ENCODE assay signal across 8 mouse cellular contexts in genomic region chr3:65319248-65320008, GRCm38 (mm10).
DNase-seq lines count a peak whose midpoint lies in the region; ATAC-seq and TF ChIP-seq lines count a peak whose summit lies in the region.

No protein-coding gene starts in this region.

- no peak overlapping the region for H3K27ac ChIP-seq in lung, embryonic 14.5 days (ENCODE audit: low read depth)
- no peak overlapping the region for H3K27ac ChIP-seq in neural tube, embryonic 15.5 days (replicated peaks)

- peak; percentile 51 for TF ChIP-seq CTCF in lung, embryonic 14.5 days (IDR thresholded peaks at IDR 0.05; ENCODE audit: low read depth)

- no peak for ATAC-seq in lung, embryonic 14.5 days (ENCODE audit: insufficient read depth)
- no peak for ATAC-seq in neural tube, embryonic 15.5 days (ENCODE audit: low FRiP score)

- H3K27me3 ChIP-seq in lung, embryonic 14.5 days (ENCODE audit: insufficient read depth, low read length): no peaks in the 10 kb centered on the region
- H3K27me3 ChIP-seq in neural tube, embryonic 15.5 days (replicated peaks): no peaks in the 10 kb centered on the region

- DNase-seq in cerebellum, adult 18-20 months: peak; percentile 33 to 36
- no peak for DNase-seq in cerebellum, adult 11 months
- peak; percentile 40 to 47 for DNase-seq in left cerebral cortex, adult 18-20 months (ENCODE audit: low spot score in 2 of 2)
- no peak for DNase-seq in left cerebral cortex, adult 8-10 months (ENCODE audit: low spot score in 2 of 2)
- peak; percentile 1 for DNase-seq in MEL-GATA-1-ER (ENCODE audit: extremely low read depth, low read depth)
- DNase-seq in lung, embryonic 14.5 days: peak; percentile 48
- DNase-seq in testis, postnatal 10 days (ENCODE audit: low spot score): no peak

- H3K9me3 ChIP-seq in lung, embryonic 14.5 days (ENCODE audit: low read depth, low read length): no peaks in the 10 kb centered on the region
- H3K9me3 ChIP-seq in neural tube, embryonic 15.5 days (replicated peaks): no peaks in the 10 kb centered on the region

- H3K4me2 ChIP-seq in lung, embryonic 14.5 days: no peak overlapping the region
- H3K4me2 ChIP-seq in neural tube, embryonic 15.5 days: no peak overlapping the region

- H3K4me3 ChIP-seq in lung, embryonic 14.5 days (ENCODE audit: low read depth, low read length): no peak overlapping the region
- no peak overlapping the region for H3K4me3 ChIP-seq in neural tube, embryonic 15.5 days (replicated peaks)

- no peaks in the 10 kb centered on the region; the same call in 1 of the 2 replicates for H3K4me1 ChIP-seq in lung, embryonic 14.5 days (ENCODE audit: insufficient read depth)
- no peaks in the 10 kb centered on the region for H3K4me1 ChIP-seq in neural tube, embryonic 15.5 days

- H3K9ac ChIP-seq in lung, embryonic 14.5 days: no peak overlapping the region
- H3K9ac ChIP-seq in neural tube, embryonic 15.5 days (replicated peaks): no peak overlapping the region

- WGBS in lung, embryonic 14.5 days: 70% methylated on average over 7 of the region's 7 CpGs
- WGBS in neural tube, embryonic 15.5 days: 72% methylated on average over 7 of the region's 7 CpGs

- H3K36me3 ChIP-seq in lung, embryonic 14.5 days (ENCODE audit: insufficient read depth): no peaks in the 10 kb centered on the region
- H3K36me3 ChIP-seq in neural tube, embryonic 15.5 days: no peaks in the 10 kb centered on the region

Comparison
In these comparisons a context has a peak if more than half of its experiments do, and no peak if none do; other contexts are left out.
1. DNase-seq: peak in cerebellum, adult 18-20 months (2 of 2), left cerebral cortex, adult 18-20 months (2 of 2), MEL-GATA-1-ER (single experiment) and lung, embryonic 14.5 days (single experiment); none in cerebellum, adult 11 months (single experiment), left cerebral cortex, adult 8-10 months (0 of 2) and testis, postnatal 10 days (single experiment).